Mouse (Mus musculus) brain, embryonic 14.5 days (tissue): ENCODE measurements around the gene Ttll11.

Source experiments
- CTCF ChIP-seq: fragments of 200-500 bp; IDR thresholded peaks from 2 replicates; pipeline ENCODE4 v1.5.1; 2012; ENCODE audit warnings: inconsistent platforms, mild to moderate bottlenecking, moderate library complexity, borderline replicate concordance; ENCODE audit not compliant: insufficient read depth, insufficient read length; ENCODE audit errors: extremely low read depth
- POLR2A ChIP-seq: fragments of 200-500 bp; IDR thresholded peaks from 2 replicates; pipeline ENCODE4 v1.6.1; 2012; ENCODE audit warnings: mild to moderate bottlenecking, inconsistent platforms, borderline replicate concordance; ENCODE audit not compliant: poor library complexity, insufficient read depth, insufficient read length, severe bottlenecking; ENCODE audit errors: extremely low read depth

GRCm38 (mm10) chr2:36021385-36022159 lies 41.9 kb upstream of the Ttll11 start:
- no peak for TF ChIP-seq POLR2A
- TF ChIP-seq CTCF, result peak; percentile 67
